In the genomic region with DNA sequence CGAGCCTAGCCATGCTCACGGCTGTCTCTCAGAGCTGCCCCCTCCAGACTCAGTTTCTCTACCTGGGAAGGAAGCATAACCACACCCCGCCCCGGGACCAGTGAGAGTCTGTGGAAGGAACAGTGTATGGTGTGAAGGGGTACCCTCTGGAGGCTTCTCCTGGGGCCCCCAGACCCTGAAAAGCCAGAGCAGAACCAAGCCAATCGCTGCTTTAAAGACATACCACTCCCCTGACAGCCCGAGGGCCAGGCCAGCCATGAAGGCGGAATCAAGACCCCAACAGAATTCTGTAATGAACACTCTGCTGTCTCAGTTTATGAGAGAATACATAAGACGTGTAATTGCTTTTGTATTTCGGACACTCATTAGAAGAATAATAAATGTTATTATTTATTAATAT, we compare ENCODE assay signal across 8 mouse cellular contexts.
A peak's percentile ranks its signal among the peaks of the same experiment; 100 is the strongest.
DNase-seq lines count a peak whose midpoint lies in the region; ATAC-seq and TF ChIP-seq lines count a peak whose summit lies in the region.

No protein-coding gene starts in this region.

- intact Hi-C loops in left cerebral cortex, postnatal 25 days (cut with DNase I), result loop anchor here (5.0 to 10.0 kb wide), 2 partner anchors 621 to 938 kb away; no protein-coding TSS in a partner anchor

- no peak for ATAC-seq in heart, embryonic 15.5 days (replicated peaks; ENCODE audit: insufficient number of reproducible peaks, insufficient read depth, low FRiP score, low read depth)
- no peak for ATAC-seq in forebrain, embryonic 13.5 days
- 0 out of 2 replicates have a peak, but pooled peaks have one; percentile 38 for ATAC-seq in neural tube, embryonic 12.5 days (ENCODE audit: low FRiP score, low read depth)

- H3K9ac ChIP-seq in heart, embryonic 15.5 days, result no peak overlapping the region
- no peak overlapping the region for H3K9ac ChIP-seq in forebrain, embryonic 13.5 days
- no peak overlapping the region for H3K9ac ChIP-seq in neural tube, embryonic 12.5 days

- WGBS in heart, embryonic 15.5 days, result 54% methylated on average over 9 of the region's 9 CpGs
- WGBS in forebrain, embryonic 13.5 days, result 40% methylated on average over 9 of the region's 9 CpGs
- WGBS in limb, embryonic 10.5 days, result 61% methylated on average over 9 of the region's 9 CpGs
- 53% methylated on average over 9 of the region's 9 CpGs for WGBS in neural tube, embryonic 12.5 days

- no peak for DNase-seq in heart, adult 9 months (ENCODE audit: low spot score in 2 of 2)
- peak; percentile 32 for DNase-seq in limb, embryonic 10.5 days (ENCODE audit: low spot score)
- no peak for DNase-seq in left cerebral cortex, postnatal 25 days (ENCODE audit: low spot score in 2 of 2)
- DNase-seq in adrenal gland, postnatal 14 days, result no peak
- no peak for DNase-seq in layer of hippocampus, adult 2 months (ENCODE audit: low spot score in 2 of 2)

- no peak overlapping the region for H3K27ac ChIP-seq in heart, embryonic 15.5 days
- no peak overlapping the region for H3K27ac ChIP-seq in forebrain, embryonic 13.5 days
- no peak overlapping the region for H3K27ac ChIP-seq in limb, embryonic 10.5 days
- no peak overlapping the region for H3K27ac ChIP-seq in neural tube, embryonic 12.5 days
- no peak overlapping the region for H3K27ac ChIP-seq in layer of hippocampus, adult 2 months

- no peaks in the 10 kb centered on the region; the same call in 1 of the 2 replicates for H3K4me1 ChIP-seq in heart, embryonic 15.5 days (replicated peaks)
- peaks cover 26% of the 10 kb centered on the region for H3K4me1 ChIP-seq in forebrain, embryonic 13.5 days
- peaks cover 39% of the 10 kb centered on the region for H3K4me1 ChIP-seq in limb, embryonic 10.5 days
- peaks cover 15% of the 10 kb centered on the region for H3K4me1 ChIP-seq in neural tube, embryonic 12.5 days

- TF ChIP-seq CTCF in layer of hippocampus, adult 2 months (conservative IDR thresholded peaks at IDR 0.05), result no peak

- H3K9me3 ChIP-seq in heart, embryonic 15.5 days (replicated peaks), result no peaks in the 10 kb centered on the region
- no peaks in the 10 kb centered on the region for H3K9me3 ChIP-seq in forebrain, embryonic 13.5 days (replicated peaks)
- no peaks in the 10 kb centered on the region for H3K9me3 ChIP-seq in limb, embryonic 10.5 days (replicated peaks)
- H3K9me3 ChIP-seq in neural tube, embryonic 12.5 days, result no peaks in the 10 kb centered on the region

- no peak overlapping the region for H3K4me3 ChIP-seq in heart, embryonic 15.5 days
- no peak overlapping the region for H3K4me3 ChIP-seq in forebrain, embryonic 13.5 days
- H3K4me3 ChIP-seq in limb, embryonic 10.5 days, result peak overlapping the region; percentile 24; the same call in 1 of the 2 replicates
- no peak overlapping the region for H3K4me3 ChIP-seq in neural tube, embryonic 12.5 days
- H3K4me3 ChIP-seq in layer of hippocampus, adult 2 months, result no peak overlapping the region; the same call in 1 of the 2 replicates

- no peaks in the 10 kb centered on the region for H3K36me3 ChIP-seq in heart, embryonic 15.5 days
- no peaks in the 10 kb centered on the region for H3K36me3 ChIP-seq in forebrain, embryonic 13.5 days (ENCODE audit: poor library complexity, severe bottlenecking)
- no peaks in the 10 kb centered on the region for H3K36me3 ChIP-seq in limb, embryonic 10.5 days
- H3K36me3 ChIP-seq in neural tube, embryonic 12.5 days, result no peaks in the 10 kb centered on the region

- peaks cover 49% of the 10 kb centered on the region for H3K27me3 ChIP-seq in heart, embryonic 15.5 days
- H3K27me3 ChIP-seq in forebrain, embryonic 13.5 days, result peaks cover 39% of the 10 kb centered on the region
- peaks cover 64% of the 10 kb centered on the region for H3K27me3 ChIP-seq in limb, embryonic 10.5 days (ENCODE audit: low read depth, poor library complexity, severe bottlenecking)
- H3K27me3 ChIP-seq in neural tube, embryonic 12.5 days (replicated peaks), result peaks cover 14% of the 10 kb centered on the region

- H3K4me2 ChIP-seq in heart, embryonic 15.5 days, result peak overlapping the region; percentile 46; the same call in 1 of the 2 replicates
- peak overlapping the region; percentile 46 for H3K4me2 ChIP-seq in forebrain, embryonic 13.5 days
- peak overlapping the region; percentile 32 for H3K4me2 ChIP-seq in neural tube, embryonic 12.5 days (replicated peaks)
